ENCODE assay signal across 34 mouse cellular contexts in genomic region chr6:47821776-47822175, GRCm38 (mm10).
"Had no signal": no experiment of that assay in that cellular context is flagged by ENCODE, and none has a peak within 500 bp of the region (broad histone marks: within the 10 kb centered on the region; RNA-seq: fewer than 3 reads in every experiment).

No protein-coding gene starts in this region.

- H3K36me3 ChIP-seq: heart, embryonic 15.5 days had no signal

- ATAC-seq: hindbrain, embryonic 16.5 days; hindbrain, postnatal 0 days; inflammation-experienced regulatory T-cells, adult 6 months; intestine, embryonic 15.5 days; intestine, embryonic 16.5 days; intestine, postnatal 0 days had no signal

- H3K4me2 ChIP-seq: heart, embryonic 11.5 days; heart, embryonic 12.5 days; heart, embryonic 13.5 days; heart, embryonic 15.5 days; hindbrain, embryonic 12.5 days; hindbrain, embryonic 13.5 days; hindbrain, embryonic 14.5 days; hindbrain, embryonic 15.5 days; intestine, embryonic 15.5 days; kidney, embryonic 15.5 days had no signal

- H3K9ac ChIP-seq: heart, embryonic 12.5 days; heart, embryonic 13.5 days; heart, embryonic 15.5 days; hindbrain, embryonic 12.5 days; hindbrain, embryonic 13.5 days; hindbrain, embryonic 14.5 days; hindbrain, embryonic 15.5 days; intestine, embryonic 15.5 days; kidney, embryonic 15.5 days had no signal

- H3K9me3 ChIP-seq: heart, embryonic 10.5 days; heart, embryonic 12.5 days; heart, embryonic 13.5 days; heart, embryonic 15.5 days; hindbrain, embryonic 10.5 days; hindbrain, embryonic 12.5 days; hindbrain, embryonic 13.5 days; hindbrain, embryonic 15.5 days; intestine, embryonic 15.5 days; kidney, embryonic 15.5 days had no signal

- H3K4me1 ChIP-seq: heart, embryonic 10.5 days; heart, embryonic 12.5 days; heart, embryonic 13.5 days; heart, embryonic 15.5 days; hindbrain, embryonic 10.5 days; hindbrain, embryonic 12.5 days; hindbrain, embryonic 13.5 days; hindbrain, embryonic 15.5 days; intestine, embryonic 15.5 days; kidney, embryonic 15.5 days had no signal

- H3K27ac ChIP-seq: heart, embryonic 10.5 days; heart, embryonic 13.5 days; heart, embryonic 15.5 days; hindbrain, embryonic 10.5 days; hindbrain, embryonic 12.5 days; hindbrain, embryonic 13.5 days; hindbrain, embryonic 14.5 days; hindbrain, embryonic 15.5 days; hindbrain, postnatal 0 days; intestine, embryonic 15.5 days; kidney, embryonic 15.5 days; kidney, postnatal 0 days; layer of hippocampus, adult 2 months had no signal

- DNase-seq: heart, postnatal 10 days; heart, postnatal 36 days; heart, postnatal 4 days; kidney, adult 11 months; kidney, adult 18-20 months; kidney, adult 2 months; kidney, adult 8-10 months; kidney, adult 9 months; kidney, postnatal 10 days; kidney, postnatal 14 days; kidney, postnatal 25 days; kidney, postnatal 36 days; kidney, postnatal 4 days; layer of hippocampus, adult 9-11 months; layer of hippocampus, postnatal 36 days had no signal

- H3K4me3 ChIP-seq: heart, embryonic 10.5 days; heart, embryonic 12.5 days; heart, embryonic 13.5 days; heart, embryonic 15.5 days; hindbrain, embryonic 10.5 days; hindbrain, embryonic 12.5 days; hindbrain, embryonic 13.5 days; hindbrain, embryonic 15.5 days; intestine, embryonic 15.5 days; kidney, embryonic 15.5 days; layer of hippocampus, adult 2 months had no signal

- H3K27me3 ChIP-seq: heart, embryonic 12.5 days; heart, embryonic 13.5 days; heart, embryonic 15.5 days; hindbrain, embryonic 12.5 days; hindbrain, embryonic 13.5 days; hindbrain, embryonic 15.5 days; intestine, embryonic 15.5 days; kidney, embryonic 15.5 days had no signal
